Mouse (Mus musculus) midbrain, embryonic 12.5 days (tissue): ENCODE measurements around the gene Scp2. TPM values are rescaled to one million over a fixed set of nuclear protein-coding genes. Genes with fewer than 3 reads are reported as not detected.
A peak's percentile ranks its signal among the peaks of the same experiment; 100 is the strongest.
"Not testable (repeated sequence)": the region's sequence is repeated elsewhere in the genome, so short reads cannot be mapped to it uniquely, and the experiment has no call there.

Experiments used
- ATAC-seq: fragments of 200-750 bp; cut with Nextera tagmentation; 2 replicates; pipeline ENCODE4 v1.8.0; 2017; ENCODE audit warnings: low read depth, moderate TSS enrichment, moderate library complexity; ENCODE audit not compliant: low FRiP score
- H3K27ac ChIP-seq: fragments of 300-500 bp; sonication (generic); replicated peaks from 2 replicates; pipeline ENCODE4 v1.5.1; 2016; ENCODE audit warnings: mild to moderate bottlenecking
- H3K27me3 ChIP-seq: fragments of 300-500 bp; sonication (generic); 2 replicates; pipeline ENCODE4 v1.6.1; 2016; ENCODE audit warnings: mild to moderate bottlenecking
- H3K36me3 ChIP-seq: fragments of 300-500 bp; sonication (generic); 2 replicates; pipeline ENCODE4 v1.6.1; 2016
- H3K4me1 ChIP-seq: fragments of 300-500 bp; sonication (generic); 2 replicates; pipeline ENCODE4 v1.6.1; 2016
- H3K4me2 ChIP-seq: fragments of 300-500 bp; sonication (generic); replicated peaks from 2 replicates; pipeline ENCODE4 v1.6.1; 2016; ENCODE audit warnings: mild to moderate bottlenecking, moderate library complexity
- H3K4me3 ChIP-seq: fragments of 300-500 bp; sonication (generic); 2 replicates; pipeline ENCODE4 v1.5.1; 2016; ENCODE audit warnings: mild to moderate bottlenecking
- H3K9ac ChIP-seq: fragments of 300-500 bp; sonication (generic); replicated peaks from 2 replicates; pipeline ENCODE4 v1.6.1; 2016; ENCODE audit warnings: mild to moderate bottlenecking, moderate library complexity
- H3K9me3 ChIP-seq: fragments of 300-500 bp; sonication (generic); 2 replicates; pipeline ENCODE4 v1.6.1; 2016; ENCODE audit warnings: mild to moderate bottlenecking
- WGBS: fragments of 180-500 bp; shearing (Covaris S2); methylation state at CpG from one replicate; pipeline ENCODE4 v1.1.7; 2016; 5-methylcytosine and 5-hydroxymethylcytosine counted together
- polyA plus RNA-seq: library from polyadenylated mRNA; unstranded; fragments of >200 nt; fragmentation: Nextera tagmentation; extraction: Ambion mirVana; gene quantifications from 2 replicates; pipeline ENCODE4 v1.2.1, GENCODE M21; 2016

Scp2 gene
- polyA plus RNA-seq: 204 and 206 TPM in 2 replicates

DNA sequence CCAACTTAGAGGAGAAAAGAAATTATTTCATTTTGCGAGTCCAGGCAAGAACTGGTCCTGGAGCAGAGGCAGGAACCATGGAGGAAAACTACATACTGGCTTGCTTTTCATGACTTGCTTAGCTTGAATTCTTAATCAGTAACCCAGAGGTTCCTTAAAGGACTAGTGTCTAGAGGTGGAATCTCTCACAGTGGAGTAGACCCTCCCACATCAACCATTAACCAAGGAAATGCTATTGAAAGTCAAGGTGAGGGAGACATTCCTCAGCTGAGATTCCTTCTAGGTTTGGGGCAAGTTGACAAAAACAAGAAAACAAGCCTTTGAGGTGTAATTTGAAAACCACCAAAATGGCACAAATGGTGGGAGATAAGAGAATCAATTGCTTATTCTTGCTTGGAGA lies at the start of gene Scp2:
Gene Scp2 (minus strand): TSS at position 119 of the 400 bp plus-strand sequence.
- H3K9me3 ChIP-seq: 0 out of 2 replicates have a peak, but pooled peaks cover 5% of the 10 kb centered on the region
- ATAC-seq: no peak
- 85% methylated on average over 1 of the region's 1 CpGs for WGBS
- no peaks in the 10 kb centered on the region for H3K4me1 ChIP-seq
- H3K9ac ChIP-seq: no peak within 1 kb of the TSS
- H3K4me3 ChIP-seq: no peak within 1 kb of the TSS
- no peak within 1 kb of the TSS for H3K4me2 ChIP-seq
- no peak within 1 kb of the TSS for H3K27ac ChIP-seq
- no peaks in the 10 kb centered on the region for H3K27me3 ChIP-seq
- no peaks in the 10 kb centered on the region for H3K36me3 ChIP-seq

DNA sequence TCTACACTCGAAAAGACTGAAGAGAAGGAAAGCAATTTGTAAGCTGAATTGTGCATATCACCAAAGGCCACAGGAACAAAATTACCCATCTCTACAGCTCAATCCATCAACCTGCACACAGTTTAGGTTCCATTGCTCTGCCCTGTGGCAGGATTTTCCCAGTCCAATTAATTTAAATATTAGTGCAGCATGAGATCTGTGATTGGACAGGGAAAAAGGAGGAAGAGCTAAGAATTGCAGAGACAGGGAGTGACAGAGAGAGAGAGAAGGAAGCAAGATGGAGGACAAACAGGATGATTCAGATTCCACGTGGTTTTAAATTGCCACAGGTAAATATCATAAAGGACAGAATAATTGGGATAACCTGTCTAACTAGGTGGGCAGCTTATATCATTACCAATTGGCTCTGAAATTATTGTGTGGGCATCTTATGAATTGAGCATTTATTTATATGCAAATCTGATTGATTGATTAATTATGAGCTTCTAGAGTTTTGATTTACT lies 48.1 kb upstream of the Scp2 start:
- H3K4me3 ChIP-seq: no peak overlapping the region
- no peaks in the 10 kb centered on the region for H3K36me3 ChIP-seq
- H3K27me3 ChIP-seq: no peaks in the 10 kb centered on the region
- H3K9ac ChIP-seq: no peak overlapping the region
- ATAC-seq: no peak
- H3K27ac ChIP-seq: no peak overlapping the region
- H3K4me2 ChIP-seq: no peak overlapping the region
- 73% methylated on average over 2 of the region's 2 CpGs for WGBS
- no peaks in the 10 kb centered on the region for H3K9me3 ChIP-seq
- H3K4me1 ChIP-seq: no peaks in the 10 kb centered on the region

DNA sequence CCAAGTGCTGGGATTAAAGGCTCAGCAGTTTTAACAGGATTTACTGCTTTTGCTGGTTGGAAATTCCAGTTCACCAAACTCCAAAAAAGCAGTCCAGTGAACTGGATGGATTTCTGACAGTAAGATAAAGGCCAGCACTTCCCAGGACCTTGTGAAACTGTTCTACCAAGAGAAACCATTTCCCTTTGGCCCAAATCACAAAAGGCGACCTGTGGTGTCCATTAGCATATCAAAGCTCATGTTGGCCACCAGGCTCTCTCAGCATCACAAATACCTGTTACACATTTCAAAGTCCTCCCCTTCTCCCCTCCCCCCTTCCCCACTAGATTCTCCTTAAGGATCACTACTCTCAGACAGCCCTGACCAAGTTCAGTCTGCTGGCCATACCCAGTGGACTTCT lies 37.5 kb upstream of the Scp2 start:
- Histone ChIP-seq H3K9me3 (no peaks in the 10 kb centered on the region), H3K36me3 (no peaks in the 10 kb centered on the region), H3K4me3 (no peak overlapping the region), H3K27me3 (0 out of 2 replicates have a peak, but pooled peaks cover 4% of the 10 kb centered on the region), H3K27ac (no peak overlapping the region), H3K4me2 (no peak overlapping the region), H3K4me1 (no peaks in the 10 kb centered on the region), H3K9ac (no peak overlapping the region)
- no peak for ATAC-seq
- 36% methylated on average over 1 of the region's 1 CpGs for WGBS

DNA sequence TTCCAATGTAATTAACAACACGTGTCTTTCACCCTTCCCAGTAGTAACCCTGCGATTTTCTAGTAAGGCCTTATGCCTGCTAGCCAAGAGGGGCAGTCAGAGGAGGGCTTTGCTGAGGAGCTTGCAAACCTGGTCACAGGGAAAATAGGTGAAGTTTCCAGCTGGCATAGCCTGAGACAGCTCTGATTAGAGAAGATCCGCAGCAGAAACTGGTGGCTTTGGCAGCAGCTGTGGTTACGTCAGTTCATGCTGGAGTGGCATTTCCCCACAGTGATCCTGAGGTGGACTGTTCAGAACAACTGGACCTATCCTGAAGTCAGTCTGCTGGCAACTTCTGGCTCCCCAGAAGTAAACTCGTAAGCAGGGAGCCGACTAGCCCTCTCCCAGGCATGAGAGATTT lies 23.3 kb upstream of the Scp2 start:
- WGBS: 86% methylated on average over 6 of the region's 6 CpGs

DNA sequence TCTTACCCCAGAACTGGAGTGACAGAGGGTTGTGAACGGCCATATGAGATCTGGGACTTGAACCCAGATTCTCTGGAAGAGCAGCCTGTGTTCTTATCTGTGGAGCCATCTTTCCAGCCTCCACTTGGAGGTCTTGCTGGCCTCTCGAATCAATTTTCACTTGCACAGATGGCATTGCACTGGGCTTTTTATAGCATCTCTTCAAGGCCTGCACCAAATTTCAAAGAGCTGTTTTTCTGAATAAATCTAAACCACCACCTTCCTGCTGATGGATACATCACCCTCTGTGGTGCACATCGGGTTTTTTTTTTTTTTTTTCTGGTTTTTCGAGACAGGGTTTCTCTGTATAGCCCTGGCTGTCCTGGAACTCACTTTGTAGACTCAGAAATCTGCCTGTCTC lies 22.1 kb upstream of the Scp2 start:
- H3K4me3 ChIP-seq: no peak overlapping the region
- H3K4me2 ChIP-seq: no peak overlapping the region
- 84% methylated on average over 4 of the region's 4 CpGs for WGBS
- no peak overlapping the region for H3K9ac ChIP-seq
- no peaks in the 10 kb centered on the region for H3K9me3 ChIP-seq
- H3K27me3 ChIP-seq: peaks cover 19% of the 10 kb centered on the region
- ATAC-seq: no peak
- peaks cover 7% of the 10 kb centered on the region; the same call in 1 of the 2 replicates for H3K4me1 ChIP-seq
- no peak overlapping the region for H3K27ac ChIP-seq
- no peaks in the 10 kb centered on the region for H3K36me3 ChIP-seq

More for the DNA sequence above, 23.3 kb upstream of the Scp2 start:
- ATAC-seq: no peak
- Histone ChIP-seq H3K4me1 (peaks cover 7% of the 10 kb centered on the region; the same call in 1 of the 2 replicates), H3K36me3 (no peaks in the 10 kb centered on the region), H3K4me2 (no peak overlapping the region), H3K27me3 (peaks cover 19% of the 10 kb centered on the region), H3K9me3 (no peaks in the 10 kb centered on the region), H3K27ac (no peak overlapping the region), H3K4me3 (no peak overlapping the region), H3K9ac (no peak overlapping the region)

DNA sequence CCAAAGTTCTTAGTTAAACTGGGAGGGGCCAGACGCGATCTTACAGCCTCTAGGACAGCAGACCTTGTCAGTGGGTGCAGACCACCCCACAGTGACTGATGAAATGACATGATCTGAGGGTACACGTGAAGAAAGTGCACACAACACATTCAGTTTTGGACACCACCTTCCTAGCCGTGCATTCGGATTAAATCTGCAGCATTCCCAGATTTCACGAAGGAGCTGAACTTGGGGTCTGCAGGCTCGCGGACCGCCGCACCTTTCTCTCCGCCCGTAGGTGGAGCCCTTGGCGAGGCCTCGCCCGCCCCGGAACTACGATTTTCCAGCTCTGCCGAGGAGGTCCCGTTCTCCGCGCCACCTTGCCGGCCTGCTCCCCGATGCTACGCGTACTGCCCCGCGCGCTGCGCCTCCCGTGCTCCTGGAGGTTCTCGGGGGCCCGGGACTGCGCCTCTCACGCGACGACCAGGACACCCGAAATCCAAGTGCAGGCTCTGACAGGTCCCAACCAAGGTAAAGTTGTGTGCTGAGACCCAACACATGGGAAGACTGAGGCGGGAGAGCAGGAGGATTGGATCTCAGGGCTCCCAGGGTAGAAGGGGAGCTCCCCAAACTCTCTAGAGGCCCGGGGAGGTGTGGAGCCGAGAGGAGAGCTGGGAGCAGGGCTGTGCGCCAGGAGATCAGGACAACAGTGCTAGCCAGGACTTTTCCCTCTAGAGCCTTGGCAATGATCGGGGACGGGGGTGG lies 20.5 kb upstream of the Scp2 start, which contains the start of gene Echdc2:
Gene Echdc2 (plus strand): TSS at position 286 of the 744 bp plus-strand sequence.
- Histone ChIP-seq H3K4me3 (peak within 1 kb of the TSS; percentile 57), H3K27ac (no peak within 1 kb of the TSS), H3K36me3 (no peaks in the 10 kb centered on the region), H3K27me3 (peaks cover 19% of the 10 kb centered on the region), H3K4me1 (peaks cover 7% of the 10 kb centered on the region; the same call in 1 of the 2 replicates), H3K9ac (peak within 1 kb of the TSS; percentile 65), H3K9me3 (no peaks in the 10 kb centered on the region), H3K4me2 (peak within 1 kb of the TSS; percentile 95)
- ATAC-seq: no peak
- 1% methylated on average over 43 of the region's 43 CpGs for WGBS

DNA sequence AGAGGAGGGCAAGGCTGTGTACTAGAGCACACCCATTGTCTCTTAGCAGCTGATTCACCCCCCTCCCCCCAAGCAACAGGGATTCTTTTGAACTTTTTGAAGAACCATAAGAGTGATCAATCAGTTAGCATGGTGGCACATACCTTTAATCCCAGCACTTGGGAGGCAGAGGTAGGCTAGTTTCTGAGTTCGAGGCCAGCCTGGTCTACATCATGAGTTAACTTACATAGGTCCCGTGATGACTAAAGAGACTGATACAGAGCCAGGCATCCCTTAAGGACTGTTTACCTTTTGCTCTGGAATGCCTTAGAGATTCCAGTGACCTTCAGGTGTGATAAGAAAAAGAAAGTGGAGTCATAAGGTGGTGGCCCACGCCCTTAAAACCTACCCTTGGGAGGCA lies 18.5 kb upstream of the Scp2 start:
- Histone ChIP-seq H3K9me3 (no peaks in the 10 kb centered on the region), H3K4me1 (peaks cover 7% of the 10 kb centered on the region; the same call in 1 of the 2 replicates), H3K27me3 (peaks cover 19% of the 10 kb centered on the region), H3K4me2 (no peak overlapping the region), H3K36me3 (no peaks in the 10 kb centered on the region), H3K27ac (no peak overlapping the region), H3K9ac (no peak overlapping the region), H3K4me3 (no peak overlapping the region)
- ATAC-seq: no peak
- WGBS: 85% methylated on average over 3 of the region's 3 CpGs

DNA sequence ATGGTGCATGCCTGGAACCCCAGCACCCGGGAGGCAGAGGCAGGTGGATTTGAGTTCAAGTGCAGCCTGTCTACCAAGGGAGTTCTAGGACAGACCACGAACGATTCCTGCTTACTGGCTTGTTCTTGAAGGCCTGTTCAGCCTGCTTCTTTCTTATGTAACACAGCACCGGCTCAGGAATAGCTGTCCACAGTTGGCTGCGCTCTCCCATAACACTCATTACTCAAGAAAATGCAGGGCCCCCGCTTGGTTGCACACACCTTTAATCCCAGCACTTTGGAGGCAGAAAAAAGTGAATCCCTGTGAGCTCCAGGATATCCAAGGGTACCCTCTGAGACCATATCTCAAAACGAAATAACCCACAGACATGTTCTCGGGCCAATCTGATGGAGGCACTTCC lies 17.1 kb upstream of the Scp2 start:
- Histone ChIP-seq H3K4me3 (no peak overlapping the region), H3K9me3 (0 out of 2 replicates have a peak, but pooled peaks cover under 1% of the 10 kb centered on the region), H3K27ac (no peak overlapping the region), H3K4me2 (no peak overlapping the region), H3K27me3 (peaks cover 19% of the 10 kb centered on the region), H3K36me3 (no peaks in the 10 kb centered on the region), H3K9ac (no peak overlapping the region), H3K4me1 (peaks cover 7% of the 10 kb centered on the region; the same call in 1 of the 2 replicates)
- ATAC-seq: no peak
- 90% methylated on average over 8 of the region's 8 CpGs for WGBS

DNA sequence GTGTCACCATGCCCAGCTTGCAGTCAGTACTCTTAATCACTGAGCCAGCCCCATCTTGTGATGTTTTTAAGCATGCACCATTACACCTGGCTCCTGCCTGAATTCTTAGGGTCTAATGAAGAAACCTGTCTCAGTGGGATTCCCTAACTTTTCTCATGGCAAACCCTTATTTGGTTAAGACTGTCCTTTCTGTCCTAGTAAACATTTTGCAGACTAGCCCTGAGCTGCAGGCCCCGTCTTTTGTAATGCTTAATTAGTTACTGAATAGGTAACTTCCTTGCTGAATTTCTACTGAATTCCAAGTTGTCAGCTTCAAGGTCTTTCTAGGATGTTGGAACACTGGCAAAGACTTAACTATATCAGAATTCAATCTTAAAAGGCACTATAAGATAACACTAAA lies 10.3 kb upstream of the Scp2 start:
- H3K27ac ChIP-seq, H3K4me2 ChIP-seq, H3K27me3 ChIP-seq, H3K4me3 ChIP-seq, ATAC-seq, H3K4me1 ChIP-seq, H3K36me3 ChIP-seq, H3K9ac ChIP-seq: not testable (repeated sequence)
- 84% methylated on average over 1 of the region's 1 CpGs for WGBS
- H3K9me3 ChIP-seq: 0 out of 2 replicates have a peak, but pooled peaks cover 12% of the 10 kb centered on the region

DNA sequence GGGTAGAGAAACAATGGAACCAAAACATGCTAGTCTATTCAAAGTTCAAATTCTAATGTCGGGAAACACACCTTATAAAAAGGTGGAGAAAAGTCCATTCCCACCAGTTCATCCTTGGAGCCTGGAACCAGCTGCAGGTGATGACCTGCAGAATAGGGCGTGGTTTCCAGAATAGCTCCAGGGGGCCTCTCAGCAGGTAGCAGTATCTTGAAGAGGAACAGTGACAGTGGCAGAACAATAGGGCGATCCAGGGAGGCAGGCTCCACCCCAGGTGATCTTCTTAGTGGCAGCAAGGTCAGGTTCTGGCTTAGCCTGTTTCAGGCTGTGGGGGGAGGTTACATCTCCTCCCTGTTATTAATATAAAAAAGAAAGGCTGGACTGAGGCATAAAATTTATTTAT lies 756 bp upstream of the Scp2 start:
- WGBS: 41% methylated on average over 3 of the region's 3 CpGs
- H3K9me3 ChIP-seq, H3K27me3 ChIP-seq, H3K36me3 ChIP-seq, H3K4me2 ChIP-seq, H3K9ac ChIP-seq, ATAC-seq, H3K4me3 ChIP-seq, H3K4me1 ChIP-seq, H3K27ac ChIP-seq: not testable (repeated sequence)

DNA sequence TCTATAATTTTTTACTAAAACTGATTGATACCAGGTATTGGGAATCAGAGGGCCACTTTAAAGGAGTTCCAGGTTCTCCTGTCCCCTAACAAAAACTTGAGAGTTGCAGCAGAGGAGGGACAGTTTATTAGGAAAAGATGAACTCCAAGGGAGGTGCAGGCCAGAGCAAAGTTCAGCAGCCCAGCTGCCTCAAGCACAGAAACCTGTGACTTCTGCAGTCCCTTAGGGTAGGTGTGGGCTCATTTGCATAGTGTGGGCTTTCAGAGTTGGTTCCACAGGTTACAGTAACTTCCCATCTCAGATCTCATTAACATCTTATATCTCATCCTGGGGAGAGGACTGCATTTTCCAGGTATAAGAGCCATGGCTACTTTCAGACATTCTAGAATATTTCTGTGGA lies 1.0 kb downstream of the Scp2 start:
- Histone ChIP-seq H3K9me3 (0 out of 2 replicates have a peak, but pooled peaks cover 5% of the 10 kb centered on the region), H3K27ac (no peak overlapping the region), H3K4me1 (no peaks in the 10 kb centered on the region), H3K9ac (no peak overlapping the region), H3K36me3 (no peaks in the 10 kb centered on the region), H3K4me2 (no peak overlapping the region), H3K27me3 (no peaks in the 10 kb centered on the region), H3K4me3 (no peak overlapping the region)
- no peak for ATAC-seq

DNA sequence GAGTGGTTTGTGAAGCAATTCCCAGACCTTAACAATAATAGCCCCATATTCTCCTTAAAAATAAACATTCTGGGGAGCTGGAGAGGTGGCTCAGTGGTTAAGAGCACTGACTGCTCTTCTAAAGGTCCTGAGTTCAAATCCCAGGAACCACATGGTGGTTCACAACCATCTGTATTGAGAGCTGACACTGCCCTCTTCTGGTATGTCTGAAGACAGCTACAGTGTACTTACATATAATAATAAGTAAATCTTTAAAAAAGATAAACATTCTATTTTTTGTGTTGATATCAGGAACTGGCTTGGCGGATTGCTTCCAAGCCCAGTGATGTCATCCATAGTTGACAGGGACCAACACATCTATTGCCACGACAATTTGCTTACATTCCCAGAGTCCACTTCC lies 1.6 kb downstream of the Scp2 start:
- not testable (repeated sequence) for H3K9me3 ChIP-seq, H3K27ac ChIP-seq, H3K9ac ChIP-seq, H3K4me1 ChIP-seq, ATAC-seq, H3K36me3 ChIP-seq, H3K27me3 ChIP-seq, H3K4me3 ChIP-seq, H3K4me2 ChIP-seq
- WGBS: 88% methylated on average over 2 of the region's 2 CpGs
